Comparison of ENCODE assay signal across 27 mouse cellular contexts in the genomic region with DNA sequence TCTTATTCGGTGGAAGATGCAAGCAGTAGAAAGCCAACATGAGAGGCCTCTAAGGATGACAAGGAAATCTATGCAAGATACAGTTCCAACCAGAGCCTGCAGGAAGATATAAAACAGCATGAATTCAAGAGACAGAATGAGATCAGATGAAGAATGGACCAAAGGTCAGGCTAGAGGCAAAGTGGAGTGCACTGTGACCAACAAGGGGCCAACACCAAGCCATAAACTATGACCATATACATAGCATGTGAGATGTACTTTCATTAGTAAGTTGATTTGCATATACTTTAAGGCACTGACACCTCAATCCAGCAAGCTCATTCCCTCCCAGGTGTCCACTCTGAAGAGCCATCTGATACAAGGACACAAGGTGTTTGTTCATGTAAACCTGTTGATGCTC.
"Had no signal": no experiment of that assay in that cellular context is flagged by ENCODE, and none has a peak within 500 bp of the region (broad histone marks: within the 10 kb centered on the region; RNA-seq: fewer than 3 reads in every experiment).

No protein-coding gene starts in this region.

- H3K4me2 ChIP-seq: embryonic facial prominence, embryonic 12.5 days; embryonic facial prominence, embryonic 13.5 days; embryonic facial prominence, embryonic 15.5 days; forebrain, embryonic 12.5 days; forebrain, embryonic 13.5 days; forebrain, embryonic 15.5 days had no signal

- H3K27ac ChIP-seq: embryonic facial prominence, embryonic 10.5 days; embryonic facial prominence, embryonic 12.5 days; embryonic facial prominence, embryonic 13.5 days; embryonic facial prominence, embryonic 15.5 days; forebrain, embryonic 10.5 days; forebrain, embryonic 12.5 days; forebrain, embryonic 13.5 days; forebrain, embryonic 15.5 days; gastrocnemius, adult 2 months; heart, adult 2 months had no signal

- ATAC-seq: forebrain, embryonic 13.5 days; forebrain, embryonic 14.5 days; forebrain, embryonic 15.5 days; forebrain, embryonic 16.5 days; forebrain, postnatal 0 days had no signal

- H3K9me3 ChIP-seq: embryonic facial prominence, embryonic 10.5 days; embryonic facial prominence, embryonic 12.5 days; embryonic facial prominence, embryonic 13.5 days; embryonic facial prominence, embryonic 15.5 days; forebrain, embryonic 10.5 days; forebrain, embryonic 12.5 days; forebrain, embryonic 13.5 days; forebrain, embryonic 15.5 days had no signal

- H3K9ac ChIP-seq: embryonic facial prominence, embryonic 12.5 days; embryonic facial prominence, embryonic 13.5 days; embryonic facial prominence, embryonic 15.5 days; forebrain, embryonic 12.5 days; forebrain, embryonic 13.5 days; forebrain, embryonic 15.5 days; forebrain, postnatal 0 days had no signal

- H3K27me3 ChIP-seq: embryonic facial prominence, embryonic 12.5 days; embryonic facial prominence, embryonic 13.5 days; embryonic facial prominence, embryonic 15.5 days; forebrain, embryonic 12.5 days; forebrain, embryonic 13.5 days; forebrain, embryonic 15.5 days had no signal

- DNase-seq: cerebellum, adult 2 months; cerebellum, adult 8-10 months; cerebellum, adult 9-10 months; cerebellum, adult 9-11 months; cerebellum, postnatal 10 days; cerebellum, postnatal 14 days; cerebellum, postnatal 25 days; cerebellum, postnatal 36 days; embryo, embryonic 11 days; forebrain, postnatal 0 days; gastrocnemius, adult 2 months; gastrocnemius, postnatal 10 days; gastrocnemius, postnatal 14 days; gastrocnemius, postnatal 25 days; gastrocnemius, postnatal 36 days; heart, adult 2 months had no signal

- H3K4me3 ChIP-seq: embryonic facial prominence, embryonic 10.5 days; embryonic facial prominence, embryonic 12.5 days; embryonic facial prominence, embryonic 13.5 days; embryonic facial prominence, embryonic 15.5 days; erythroblast, embryonic 14.5 days; forebrain, embryonic 10.5 days; forebrain, embryonic 12.5 days; forebrain, embryonic 13.5 days; forebrain, embryonic 15.5 days; gastrocnemius, adult 2 months; heart, adult 2 months had no signal

- H3K4me1 ChIP-seq: embryonic facial prominence, embryonic 10.5 days; embryonic facial prominence, embryonic 12.5 days; embryonic facial prominence, embryonic 13.5 days; embryonic facial prominence, embryonic 15.5 days; forebrain, embryonic 10.5 days; forebrain, embryonic 12.5 days; forebrain, embryonic 13.5 days; forebrain, embryonic 15.5 days had no signal
